Mouse (Mus musculus): Measurements from ENCODE around the gene Txlna.

GRCm38 (mm10) chr4:129625496-129625895 is 15.4 kb downstream of the Txlna start:
- TF ChIP-seq CTCF (IDR thresholded peaks at IDR 0.05; ENCODE audit: borderline replicate concordance, insufficient read depth, low read depth, low read length) = no peak
- TF ChIP-seq POLR2A (IDR thresholded peaks at IDR 0.05; ENCODE audit: borderline replicate concordance, insufficient read depth, low read length) = no peak
